Mouse (Mus musculus) heart, embryonic 11.5 days (tissue): ENCODE data around the gene B4galt5. TPM values are rescaled to one million over a fixed set of nuclear protein-coding genes. Genes with fewer than 3 reads are reported as not detected.

Experiments
- ATAC-seq: fragments of 200-750 bp; cut with Nextera tagmentation; replicated peaks from 2 replicates; pipeline ENCODE4 v1.8.0; 2017; ENCODE audit warnings: moderate library complexity; ENCODE audit not compliant: insufficient number of reproducible peaks, low FRiP score, low TSS enrichment
- H3K27ac ChIP-seq: fragments of 300-500 bp; sonication (generic); 2 replicates; pipeline ENCODE4 v1.5.1; 2014; ENCODE audit warnings: mild to moderate bottlenecking, low read depth, low read length
- H3K27me3 ChIP-seq: fragments of 300-500 bp; sonication (generic); 2 replicates; pipeline ENCODE4 v1.6.1; 2014; ENCODE audit warnings: mild to moderate bottlenecking, low read length, mixed read lengths; ENCODE audit not compliant: control insufficient read depth, insufficient read depth
- H3K36me3 ChIP-seq: fragments of 300-500 bp; sonication (generic); 2 replicates; pipeline ENCODE4 v1.6.1; 2014; ENCODE audit warnings: mild to moderate bottlenecking, low read length, moderate library complexity, mixed read lengths; ENCODE audit not compliant: control insufficient read depth, insufficient read depth
- H3K4me1 ChIP-seq: fragments of 300-500 bp; sonication (generic); 2 replicates; pipeline ENCODE4 v1.6.1; 2014; ENCODE audit warnings: low read length; ENCODE audit not compliant: control insufficient read depth, insufficient read depth
- H3K4me2 ChIP-seq: fragments of 300-500 bp; sonication (generic); 2 replicates; pipeline ENCODE4 v1.6.1; 2014; ENCODE audit warnings: mild to moderate bottlenecking, moderate library complexity
- H3K4me3 ChIP-seq: fragments of 300-500 bp; sonication (generic); 2 replicates; pipeline ENCODE4 v1.5.1; 2014; ENCODE audit warnings: low read depth, low read length
- H3K9ac ChIP-seq: fragments of 300-500 bp; sonication (generic); 2 replicates; pipeline ENCODE4 v1.6.1; 2014; ENCODE audit warnings: mild to moderate bottlenecking, low read depth, low read length, moderate library complexity
- H3K9me3 ChIP-seq: fragments of 300-500 bp; sonication (generic); replicated peaks from 2 replicates; pipeline ENCODE4 v1.6.1; 2016; ENCODE audit warnings: low read length; ENCODE audit not compliant: control insufficient read depth
- WGBS: fragments of 180-500 bp; shearing (Covaris S2); extraction: QIAGEN DNeasy Blood & Tissue Kit; methylation state at CpG from one replicate; pipeline ENCODE4 v1.1.7; 2014; ENCODE audit not compliant: insufficient replicate concordance; 5-methylcytosine and 5-hydroxymethylcytosine counted together
- polyA plus RNA-seq: library from polyadenylated mRNA; unstranded; fragments of >200 nt; fragmentation: Nextera tagmentation; extraction: Ambion mirVana; gene quantifications from 2 replicates; pipeline ENCODE4 v1.2.1, GENCODE M21; 2014

B4galt5 gene
- polyA plus RNA-seq, 1 experiment from 2014 or later: 24.5 TPM

DNA sequence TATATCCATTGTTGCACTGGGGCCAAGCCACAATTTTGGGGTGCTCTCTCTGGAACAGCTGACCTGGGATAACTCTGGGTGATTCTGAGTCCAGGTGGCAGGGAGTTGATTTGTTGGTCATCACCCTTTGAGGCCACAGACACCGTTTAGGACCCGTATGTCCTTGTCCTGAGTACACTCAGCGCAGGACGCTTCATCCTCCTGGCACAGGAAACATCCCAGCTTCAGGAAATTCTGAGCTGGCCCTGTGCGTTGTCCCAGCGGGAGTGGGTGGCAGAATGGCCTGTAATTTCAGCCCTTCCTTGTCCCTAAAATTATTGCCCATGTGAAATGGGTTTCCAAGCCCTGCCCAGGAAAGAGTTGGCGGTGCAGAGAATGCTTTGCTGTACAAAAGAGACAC is 71.0 kb downstream of the B4galt5 start:
- peaks cover 3% of the 10 kb centered on the region; the same call in 1 of the 2 replicates for H3K27me3 ChIP-seq
- H3K27ac ChIP-seq: no peak overlapping the region
- H3K4me2 ChIP-seq: no peak overlapping the region
- H3K4me1 ChIP-seq: no peaks in the 10 kb centered on the region
- ATAC-seq: no peak
- 81% methylated on average over 7 of the region's 7 CpGs for WGBS
- H3K4me3 ChIP-seq: no peak overlapping the region
- no peaks in the 10 kb centered on the region for H3K36me3 ChIP-seq
- no peaks in the 10 kb centered on the region for H3K9me3 ChIP-seq
- H3K9ac ChIP-seq: no peak overlapping the region

DNA sequence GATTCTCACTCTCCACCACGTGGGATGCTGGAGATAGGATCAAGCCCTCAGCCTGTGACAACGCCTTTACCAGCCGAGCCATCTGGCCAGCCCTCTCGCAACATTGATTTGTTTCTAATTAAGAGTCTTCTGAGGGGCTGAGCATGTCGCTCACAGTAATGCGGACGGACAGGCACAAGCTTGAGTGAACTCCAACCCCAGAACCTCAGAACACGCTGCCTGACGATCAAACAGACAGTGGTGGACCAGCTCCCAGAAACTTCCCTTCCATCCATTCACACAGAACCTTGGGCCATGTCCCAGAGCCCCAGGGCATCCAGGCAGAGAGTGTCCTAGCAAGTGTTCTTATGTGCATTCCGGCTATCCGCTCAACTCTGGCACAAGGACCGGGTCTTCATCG is 72.0 kb downstream of the B4galt5 start:
- no peaks in the 10 kb centered on the region for H3K4me1 ChIP-seq
- 76% methylated on average over 13 of the region's 13 CpGs for WGBS

DNA sequence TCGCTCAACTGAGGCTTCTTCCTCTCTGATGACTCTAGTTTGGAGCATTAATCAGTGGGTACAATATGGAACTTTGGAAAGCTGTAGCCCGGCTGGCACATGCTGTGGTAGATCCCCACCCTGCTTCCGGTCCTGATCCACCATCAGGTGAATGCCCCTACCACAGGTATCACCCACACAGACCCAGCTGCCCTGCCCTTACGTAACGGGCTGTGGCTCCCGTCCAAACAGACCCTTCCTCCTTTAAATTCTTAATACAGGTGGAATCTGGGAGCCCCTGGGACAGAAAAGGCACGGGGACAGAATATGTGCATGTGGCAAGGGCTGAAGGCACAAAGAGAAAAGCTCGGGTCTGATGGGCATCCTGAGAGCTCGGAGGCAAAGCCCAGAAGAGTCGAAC is 73.1 kb downstream of the B4galt5 start:
- Histone ChIP-seq H3K4me1 (no peaks in the 10 kb centered on the region), H3K27ac (no peak overlapping the region), H3K27me3 (peaks cover 3% of the 10 kb centered on the region; the same call in 1 of the 2 replicates), H3K36me3 (no peaks in the 10 kb centered on the region), H3K4me2 (no peak overlapping the region), H3K9ac (no peak overlapping the region), H3K4me3 (no peak overlapping the region), H3K9me3 (no peaks in the 10 kb centered on the region)
- ATAC-seq: no peak
- WGBS: 81% methylated on average over 10 of the region's 10 CpGs

More for the DNA sequence above, 72.0 kb downstream of the B4galt5 start:
- Histone ChIP-seq H3K9me3 (no peaks in the 10 kb centered on the region), H3K4me3 (no peak overlapping the region), H3K4me2 (no peak overlapping the region), H3K27ac (no peak overlapping the region), H3K9ac (no peak overlapping the region), H3K36me3 (no peaks in the 10 kb centered on the region), H3K27me3 (peaks cover 3% of the 10 kb centered on the region; the same call in 1 of the 2 replicates)
- ATAC-seq: no peak

DNA sequence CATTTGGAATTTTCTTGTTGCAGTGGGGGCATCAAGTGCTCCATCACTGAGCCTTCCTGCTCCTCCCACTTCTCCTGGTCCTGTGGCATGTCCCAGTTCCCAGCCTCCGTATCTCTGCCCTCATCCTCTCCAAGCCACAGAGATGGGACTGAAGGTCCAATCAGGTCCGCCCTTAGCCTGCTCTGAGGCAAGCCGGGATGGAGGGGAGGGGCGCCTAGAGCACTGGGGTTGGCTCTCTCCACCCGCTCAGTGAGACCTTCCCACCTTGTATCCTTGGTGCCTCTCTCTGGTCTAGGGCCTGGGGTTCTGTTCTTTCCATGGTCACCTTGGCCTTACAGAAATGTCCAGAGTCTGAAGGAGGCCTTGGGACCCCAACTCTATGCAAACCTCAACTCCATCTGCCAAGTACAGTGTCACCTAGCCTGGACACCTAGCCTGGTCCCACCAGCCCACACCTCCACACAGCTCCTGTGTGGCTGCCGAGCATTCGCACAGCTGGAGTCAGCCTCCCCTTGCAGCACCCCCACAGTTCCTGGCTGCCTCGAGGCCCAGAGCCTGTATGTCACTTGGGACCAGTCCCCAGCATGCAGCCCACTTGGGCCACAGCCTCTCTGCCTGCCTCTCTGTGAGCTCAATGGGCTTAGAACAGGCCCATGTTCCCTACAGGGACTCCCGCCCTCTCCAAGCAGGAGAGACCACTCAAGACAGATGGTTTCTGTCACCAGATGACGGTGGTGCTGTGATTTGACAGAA is 74.1 kb downstream of the B4galt5 start:
- H3K9me3 ChIP-seq: no peaks in the 10 kb centered on the region
- no peaks in the 10 kb centered on the region for H3K4me1 ChIP-seq
- H3K27me3 ChIP-seq: no peaks in the 10 kb centered on the region
- 62% methylated on average over 10 of the region's 10 CpGs for WGBS
- H3K36me3 ChIP-seq: no peaks in the 10 kb centered on the region
- no peak for ATAC-seq
- no peak overlapping the region for H3K4me2 ChIP-seq
- no peak overlapping the region for H3K9ac ChIP-seq
- H3K27ac ChIP-seq: no peak overlapping the region
- H3K4me3 ChIP-seq: no peak overlapping the region

DNA sequence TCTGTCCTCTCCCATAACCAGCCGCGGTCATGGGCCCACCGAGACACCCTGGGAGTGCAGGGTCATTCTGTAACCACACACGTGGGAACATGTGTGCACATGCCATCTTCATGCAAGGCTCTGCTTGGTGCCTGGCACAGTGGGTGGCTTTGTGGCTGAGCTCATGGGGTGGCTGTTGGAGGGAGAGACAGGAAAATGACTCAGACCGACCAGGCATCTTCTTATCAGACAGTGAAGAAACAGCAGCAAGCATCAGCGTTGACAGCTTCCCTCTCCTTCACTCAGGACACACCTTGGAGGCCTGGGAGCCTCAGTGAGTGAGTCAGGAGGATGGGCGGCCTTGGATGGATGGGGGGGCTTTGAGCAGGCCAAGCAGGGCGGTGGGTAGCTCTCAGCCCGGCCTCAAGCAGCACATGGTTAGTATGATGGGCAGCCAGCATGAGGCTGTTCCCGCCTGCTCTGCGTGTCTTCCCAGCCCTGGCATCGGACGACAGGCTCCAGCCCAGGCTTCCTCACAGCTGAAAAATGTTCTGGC is 75.7 kb downstream of the B4galt5 start:
- Histone ChIP-seq H3K27me3 (no peaks in the 10 kb centered on the region), H3K9ac (no peak overlapping the region), H3K36me3 (no peaks in the 10 kb centered on the region), H3K4me3 (no peak overlapping the region), H3K4me1 (no peaks in the 10 kb centered on the region), H3K9me3 (no peaks in the 10 kb centered on the region), H3K4me2 (no peak overlapping the region), H3K27ac (no peak overlapping the region)
- ATAC-seq: no peak
- 64% methylated on average over 13 of the region's 13 CpGs for WGBS

DNA sequence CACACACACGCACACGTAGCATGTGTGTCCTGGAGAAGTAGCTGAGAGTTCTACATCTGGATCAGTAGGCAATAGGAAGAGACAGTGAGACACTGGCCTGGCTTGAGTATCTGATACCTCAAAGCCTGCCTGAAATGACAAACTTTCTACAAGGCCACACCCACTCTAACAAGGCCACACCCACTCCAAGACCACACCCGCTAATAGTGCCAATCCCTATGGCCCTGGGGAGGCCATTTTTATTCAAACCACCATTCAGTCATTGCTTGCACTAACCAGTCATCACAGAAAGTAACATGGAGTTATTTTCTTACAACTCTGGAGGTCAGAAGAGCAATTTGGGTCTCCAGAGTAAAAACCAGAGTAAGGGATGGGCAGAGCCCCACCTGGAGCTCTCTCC is 76.3 kb downstream of the B4galt5 start:
- H3K36me3 ChIP-seq: no peaks in the 10 kb centered on the region
- WGBS: 79% methylated on average over 3 of the region's 3 CpGs

DNA sequence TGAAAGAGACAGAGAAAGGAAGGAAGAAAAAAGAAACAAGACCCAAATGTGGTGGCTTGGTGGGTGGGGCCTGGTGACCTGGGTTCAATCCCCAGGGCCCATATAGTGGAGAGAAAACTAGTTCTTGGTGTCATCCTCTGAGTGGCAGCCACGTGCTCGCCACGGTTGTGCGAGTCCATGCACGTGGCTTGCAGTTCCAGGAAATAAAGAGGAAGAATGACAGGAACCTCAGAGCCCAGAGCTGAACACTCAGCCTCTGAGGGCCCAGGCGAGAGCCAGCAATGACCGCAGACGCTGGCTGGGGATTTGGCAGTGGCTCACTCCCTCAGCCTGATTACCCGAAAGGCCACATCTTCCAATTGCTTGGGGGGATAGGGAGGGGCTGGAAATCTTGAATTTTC is 77.9 kb downstream of the B4galt5 start:
- H3K36me3 ChIP-seq: no peaks in the 10 kb centered on the region
- no peak overlapping the region for H3K4me3 ChIP-seq
- ATAC-seq: no peak
- H3K27ac ChIP-seq: no peak overlapping the region
- H3K4me2 ChIP-seq: no peak overlapping the region
- H3K9ac ChIP-seq: no peak overlapping the region
- peaks cover 6% of the 10 kb centered on the region; the same call in 1 of the 2 replicates for H3K4me1 ChIP-seq
- 67% methylated on average over 9 of the region's 9 CpGs for WGBS
- H3K27me3 ChIP-seq: no peaks in the 10 kb centered on the region
- no peaks in the 10 kb centered on the region for H3K9me3 ChIP-seq

More for the DNA sequence above, 76.3 kb downstream of the B4galt5 start:
- H3K9me3 ChIP-seq: no peaks in the 10 kb centered on the region
- no peak overlapping the region for H3K4me3 ChIP-seq
- no peak overlapping the region for H3K4me2 ChIP-seq
- H3K27ac ChIP-seq: no peak overlapping the region
- no peak for ATAC-seq
- peaks cover 3% of the 10 kb centered on the region; the same call in 1 of the 2 replicates for H3K4me1 ChIP-seq
- H3K9ac ChIP-seq: no peak overlapping the region
- H3K27me3 ChIP-seq: no peaks in the 10 kb centered on the region

DNA sequence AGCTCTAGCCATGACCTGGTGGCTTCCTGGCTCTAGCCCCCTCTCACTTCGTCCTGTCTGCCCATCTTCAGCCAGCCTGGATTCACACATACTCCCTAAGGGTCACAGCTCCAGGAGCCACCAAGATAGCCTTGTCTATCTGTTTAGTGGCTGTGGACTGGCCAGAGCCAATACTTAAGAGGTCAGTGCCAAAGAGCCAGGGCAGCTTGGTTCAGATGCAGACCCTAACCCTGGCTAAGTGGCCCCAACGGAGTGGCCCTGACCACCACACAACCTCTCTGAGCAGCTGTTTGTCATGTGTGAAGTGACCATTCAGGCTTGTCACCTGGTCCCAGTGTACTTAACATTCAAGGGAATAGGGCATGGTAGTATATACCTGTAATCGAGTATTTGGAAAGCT is 78.5 kb downstream of the B4galt5 start:
- peaks cover 6% of the 10 kb centered on the region; the same call in 1 of the 2 replicates for H3K4me1 ChIP-seq
- no peaks in the 10 kb centered on the region for H3K27me3 ChIP-seq
- H3K36me3 ChIP-seq: no peaks in the 10 kb centered on the region
- H3K9me3 ChIP-seq: no peaks in the 10 kb centered on the region
- 78% methylated on average over 3 of the region's 3 CpGs for WGBS
- no peak overlapping the region for H3K4me2 ChIP-seq
- no peak overlapping the region for H3K4me3 ChIP-seq
- no peak overlapping the region for H3K27ac ChIP-seq
- ATAC-seq: no peak
- H3K9ac ChIP-seq: no peak overlapping the region

DNA sequence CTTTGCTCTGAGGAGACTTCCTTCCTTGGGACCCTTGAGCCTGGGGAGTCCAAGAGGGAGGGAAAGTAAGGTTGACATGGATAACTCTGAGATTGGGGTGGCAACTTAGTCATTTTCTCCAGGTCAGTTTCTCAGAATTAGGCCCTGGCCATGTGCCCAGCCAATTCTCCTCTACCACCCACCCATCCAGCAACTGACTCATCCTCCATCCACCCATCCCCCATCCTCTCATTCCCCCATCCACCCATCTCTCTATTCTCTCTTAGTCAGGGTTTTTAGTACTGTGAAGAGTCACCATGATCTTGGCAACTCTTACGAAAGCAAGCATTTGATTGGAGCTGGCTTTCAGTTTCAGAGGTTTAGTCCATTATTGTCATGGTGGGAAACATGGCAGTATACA is 80.3 kb downstream of the B4galt5 start:
- no peak overlapping the region for H3K4me2 ChIP-seq
- H3K9me3 ChIP-seq: no peaks in the 10 kb centered on the region
- H3K27ac ChIP-seq: no peak overlapping the region
- ATAC-seq: no peak
- 84% methylated on average over 1 of the region's 1 CpGs for WGBS
- no peaks in the 10 kb centered on the region for H3K36me3 ChIP-seq
- no peak overlapping the region for H3K9ac ChIP-seq
- no peaks in the 10 kb centered on the region for H3K27me3 ChIP-seq
- H3K4me1 ChIP-seq: peaks cover 9% of the 10 kb centered on the region; the same call in 1 of the 2 replicates
- H3K4me3 ChIP-seq: no peak overlapping the region
